Mouse (Mus musculus) limb, embryonic 11.5 days (tissue): ENCODE measurements around the gene Mpped1. TPM values are rescaled to one million over a fixed set of nuclear protein-coding genes. Genes with fewer than 3 reads are reported as not detected.

Experiments
- ATAC-seq: fragments of 200-750 bp; cut with Nextera tagmentation; 2 replicates; pipeline ENCODE4 v1.8.0; 2017; ENCODE audit warnings: low read depth; ENCODE audit not compliant: insufficient number of reproducible peaks, low FRiP score, low TSS enrichment
- DNase-seq: peaks from one replicate; pipeline ENCODE4 v3.0.0-alpha.2; 2015; ENCODE audit warnings: low spot score
- H3K27ac ChIP-seq: fragments of 300-500 bp; sonication (generic); replicated peaks from 2 replicates; pipeline ENCODE4 v1.5.1; 2014; ENCODE audit warnings: low read depth, mild to moderate bottlenecking, low read length
- H3K27me3 ChIP-seq: fragments of 300-500 bp; sonication (generic); 2 replicates; pipeline ENCODE4 v1.6.1; 2014; ENCODE audit warnings: mild to moderate bottlenecking, low read length, mixed read lengths; ENCODE audit not compliant: control insufficient read depth, insufficient read depth
- H3K36me3 ChIP-seq: fragments of 300-500 bp; sonication (generic); 2 replicates; pipeline ENCODE4 v1.6.1; 2014; ENCODE audit warnings: mild to moderate bottlenecking, low read length, moderate library complexity, mixed read lengths; ENCODE audit not compliant: control insufficient read depth, insufficient read depth
- H3K4me1 ChIP-seq: fragments of 300-500 bp; sonication (generic); 2 replicates; pipeline ENCODE4 v1.6.1; 2014; ENCODE audit warnings: low read length, mixed read lengths; ENCODE audit not compliant: control insufficient read depth, insufficient read depth
- H3K4me2 ChIP-seq: fragments of 300-500 bp; sonication (generic); 2 replicates; pipeline ENCODE4 v1.6.1; 2014; ENCODE audit warnings: low read depth, mild to moderate bottlenecking, moderate library complexity; ENCODE audit not compliant: severe bottlenecking
- H3K4me3 ChIP-seq: fragments of 300-500 bp; sonication (generic); 2 replicates; pipeline ENCODE4 v1.5.1; 2014; ENCODE audit warnings: low read depth, low read length
- H3K9ac ChIP-seq: fragments of 300-500 bp; sonication (generic); 2 replicates; pipeline ENCODE4 v1.6.1; 2014; ENCODE audit warnings: mild to moderate bottlenecking, low read length
- H3K9me3 ChIP-seq: fragments of 300-500 bp; sonication (generic); 2 replicates; pipeline ENCODE4 v1.6.1; 2016; ENCODE audit warnings: low read length; ENCODE audit not compliant: control insufficient read depth
- WGBS: fragments of 180-500 bp; shearing (Covaris S2); extraction: QIAGEN DNeasy Blood & Tissue Kit; methylation state at CpG from one replicate; pipeline ENCODE4 v1.1.7; 2014; 5-methylcytosine and 5-hydroxymethylcytosine counted together
- polyA plus RNA-seq: library from polyadenylated mRNA; unstranded; fragments of >200 nt; fragmentation: Nextera tagmentation; extraction: Ambion mirVana; gene quantifications from 2 replicates; pipeline ENCODE4 v1.2.1, GENCODE M21; 2014

The Mpped1 gene
- polyA plus RNA-seq, 1 experiment from 2014 or later: 4.3 TPM

- Histone ChIP-seq H3K9me3 (no peaks in the 10 kb centered on the region), H3K9ac (no peak overlapping the region), H3K4me2 (no peak overlapping the region), H3K27me3 (peaks cover 34% of the 10 kb centered on the region), H3K4me3 (no peak overlapping the region), H3K36me3 (no peaks in the 10 kb centered on the region), H3K27ac (no peak overlapping the region), H3K4me1 (no peaks in the 10 kb centered on the region; the same call in 1 of the 2 replicates)
- 66% methylated on average over 6 of the region's 6 CpGs for WGBS
- DNase-seq (no peak), ATAC-seq (no peak)
These were observed 1.8 kb upstream of the Mpped1 start for GRCm38 (mm10) chr15:83777476-83777875.

DNA sequence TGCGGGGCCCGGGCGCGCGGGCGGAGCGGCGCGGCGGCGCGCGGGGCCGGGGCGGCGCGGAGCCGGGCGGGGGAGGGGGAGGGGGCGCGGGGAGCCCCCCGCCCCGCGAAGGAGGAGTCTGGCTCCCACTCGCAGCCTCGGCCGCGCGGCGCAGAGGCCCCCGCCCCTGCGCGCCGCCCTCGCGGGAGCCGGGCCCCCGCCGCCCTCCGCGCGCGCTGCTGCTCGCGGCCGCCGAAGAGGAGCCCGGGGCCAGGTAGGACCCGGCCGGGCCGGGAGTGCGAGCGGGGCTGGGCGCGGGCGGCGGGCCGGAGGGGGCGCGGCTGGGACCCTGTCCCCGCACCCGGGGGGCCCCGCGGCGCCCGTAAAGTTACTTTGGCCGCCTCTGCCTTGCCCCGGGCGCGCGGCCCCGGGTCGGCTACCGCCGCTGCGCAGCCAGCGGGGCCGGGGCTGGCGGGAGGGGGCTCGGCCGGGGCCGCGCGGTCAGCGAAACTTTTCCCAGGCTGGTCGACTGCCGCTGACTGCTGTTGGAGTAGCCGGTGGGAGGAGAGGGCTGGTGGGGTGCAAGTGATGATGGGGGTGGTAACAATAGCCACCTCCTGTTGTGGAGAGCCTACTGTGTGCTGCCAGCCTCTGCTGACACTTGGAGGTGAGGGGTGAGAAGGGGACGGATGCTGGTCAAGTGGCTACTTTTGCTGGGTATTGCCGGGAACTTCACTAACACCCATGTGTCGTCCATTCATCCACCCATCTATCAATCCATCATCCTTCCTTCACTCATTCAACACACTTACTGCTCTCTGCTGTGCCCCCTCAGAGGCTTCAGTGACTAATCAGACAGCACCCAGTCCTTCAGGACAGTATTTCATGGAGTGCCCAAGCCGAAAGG is 831 bp downstream of the Mpped1 start:
- 2% methylated on average over 64 of the region's 92 CpGs for WGBS
- Histone ChIP-seq H3K4me2 (peak overlapping the region; percentile 94), H3K27me3 (peaks cover 38% of the 10 kb centered on the region), H3K9me3 (no peaks in the 10 kb centered on the region), H3K9ac (peak overlapping the region; percentile 56), H3K4me3 (peak overlapping the region; percentile 43), H3K4me1 (no peaks in the 10 kb centered on the region; the same call in 1 of the 2 replicates), H3K36me3 (no peaks in the 10 kb centered on the region), H3K27ac (no peak overlapping the region)
- ATAC-seq: 0 out of 2 replicates have a peak, but pooled peaks have one; percentile 38
- DNase-seq: peak; percentile 40

DNA sequence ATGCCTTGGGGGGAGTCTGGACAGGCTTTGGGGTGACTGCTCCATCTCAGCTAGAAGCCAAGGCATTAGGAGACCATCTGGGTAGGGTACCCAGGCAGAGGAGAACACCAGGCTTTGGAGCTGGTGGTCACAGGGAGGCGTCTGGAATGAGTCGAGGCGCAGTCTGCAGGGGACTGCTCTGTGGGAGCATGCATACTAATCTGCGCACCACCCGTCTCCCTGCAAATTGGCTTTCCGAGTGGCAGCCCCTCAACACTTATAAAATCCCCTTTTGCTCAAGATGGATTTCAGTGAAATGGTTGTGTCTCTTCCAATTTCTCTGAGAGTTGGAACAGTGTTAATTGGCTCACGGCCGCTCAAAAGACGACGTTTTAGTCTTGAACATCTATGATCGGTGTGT is 2.0 kb downstream of the Mpped1 start:
- ATAC-seq (no peak), DNase-seq (no peak)
- Histone ChIP-seq H3K4me1 (no peaks in the 10 kb centered on the region; the same call in 1 of the 2 replicates), H3K4me2 (no peak overlapping the region), H3K4me3 (no peak overlapping the region), H3K9ac (no peak overlapping the region), H3K27me3 (peaks cover 38% of the 10 kb centered on the region), H3K27ac (no peak overlapping the region), H3K36me3 (no peaks in the 10 kb centered on the region), H3K9me3 (no peaks in the 10 kb centered on the region)
- 73% methylated on average over 11 of the region's 11 CpGs for whole genome bisulfite sequencing

- Histone ChIP-seq H3K36me3 (no peaks in the 10 kb centered on the region), H3K27me3 (peaks cover 38% of the 10 kb centered on the region), H3K4me3 (no peak overlapping the region), H3K4me1 (no peaks in the 10 kb centered on the region; the same call in 1 of the 2 replicates), H3K27ac (no peak overlapping the region), H3K9me3 (no peaks in the 10 kb centered on the region), H3K4me2 (no peak overlapping the region), H3K9ac (no peak overlapping the region)
- ATAC-seq (no peak), DNase-seq (no peak)
- WGBS: 71% methylated on average over 9 of the region's 9 CpGs
These were observed 3.0 kb downstream of the Mpped1 start for GRCm38 (mm10) chr15:83782284-83782683.

DNA sequence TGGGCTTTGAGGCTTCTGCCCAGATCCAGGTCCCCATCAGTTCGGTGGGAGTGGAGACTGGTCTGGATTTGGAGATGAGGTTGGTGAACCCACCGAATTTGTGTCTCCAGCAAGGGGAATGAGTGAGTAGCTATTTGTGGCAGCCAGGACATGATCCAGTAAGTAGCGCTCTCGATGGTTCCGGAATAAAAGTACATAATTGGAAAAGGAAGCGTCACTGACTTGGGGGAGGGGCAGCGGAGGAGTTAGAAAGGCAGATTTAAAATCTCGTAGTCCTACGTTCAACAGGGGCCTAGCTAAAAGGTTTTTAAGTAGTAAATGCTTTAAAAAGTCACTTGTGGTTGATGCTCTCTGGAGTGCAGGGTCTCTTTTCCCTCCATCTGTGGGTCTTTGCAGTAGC is 5.5 kb downstream of the Mpped1 start:
- ATAC-seq (no peak), DNase-seq (no peak)
- H3K9me3 ChIP-seq: no peaks in the 10 kb centered on the region
- H3K27me3 ChIP-seq: peaks cover 18% of the 10 kb centered on the region; the same call in 1 of the 2 replicates
- no peak overlapping the region for H3K4me2 ChIP-seq
- H3K9ac ChIP-seq: no peak overlapping the region
- H3K27ac ChIP-seq: no peak overlapping the region
- no peaks in the 10 kb centered on the region; the same call in 1 of the 2 replicates for H3K4me1 ChIP-seq
- WGBS: 72% methylated on average over 9 of the region's 9 CpGs
- no peaks in the 10 kb centered on the region for H3K36me3 ChIP-seq
- no peak overlapping the region for H3K4me3 ChIP-seq

DNA sequence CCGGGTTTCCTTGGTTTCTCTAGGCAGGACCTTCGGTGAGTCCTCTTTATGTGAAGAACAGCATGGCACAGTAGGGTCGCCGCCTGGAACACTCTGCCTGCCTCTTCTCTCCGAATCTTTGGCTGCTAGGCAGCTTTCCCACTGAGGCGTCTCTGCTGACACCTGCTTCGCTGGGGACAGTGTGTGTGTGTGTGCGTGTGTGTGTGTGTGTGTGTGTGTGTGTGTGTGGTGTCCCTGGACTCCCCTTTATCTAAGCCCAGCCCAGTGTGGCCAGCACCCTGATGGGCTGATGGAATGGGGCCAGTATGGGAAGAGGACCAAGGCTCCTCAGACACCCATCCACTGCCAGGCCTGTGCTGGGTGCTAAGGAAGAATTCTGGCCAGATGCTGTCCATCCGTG is 9.8 kb downstream of the Mpped1 start:
- H3K4me1 ChIP-seq: 0 out of 2 replicates have a peak, but pooled peaks cover 5% of the 10 kb centered on the region
- no peak for DNase-seq
- H3K4me2 ChIP-seq: no peak overlapping the region
- no peak overlapping the region for H3K9ac ChIP-seq
- no peaks in the 10 kb centered on the region for H3K9me3 ChIP-seq
- WGBS: 75% methylated on average over 9 of the region's 9 CpGs
- H3K36me3 ChIP-seq: no peaks in the 10 kb centered on the region
- no peak overlapping the region for H3K4me3 ChIP-seq
- H3K27ac ChIP-seq: no peak overlapping the region
- no peak for ATAC-seq
- H3K27me3 ChIP-seq: no peaks in the 10 kb centered on the region

DNA sequence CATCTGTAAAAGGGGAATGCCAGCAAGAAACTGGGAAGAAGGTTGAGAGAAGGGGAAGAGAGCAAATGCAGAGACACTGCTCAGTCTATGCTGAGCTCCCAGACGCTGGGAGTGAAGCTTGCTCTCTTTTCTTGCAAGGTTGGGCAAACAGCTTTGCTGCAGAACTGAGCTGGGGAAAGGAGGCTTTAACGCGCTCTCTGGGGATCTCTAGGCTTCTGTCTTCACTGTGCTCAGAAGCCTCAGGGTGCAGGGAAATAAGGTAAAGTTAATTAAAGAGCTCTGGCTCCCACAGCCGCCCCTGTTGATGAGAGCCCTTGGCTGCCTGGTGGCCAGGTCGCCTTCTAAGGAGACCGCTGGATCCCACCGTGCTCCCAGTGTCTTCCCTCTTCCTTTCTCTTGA is 17.7 kb downstream of the Mpped1 start:
- no peak overlapping the region for H3K4me2 ChIP-seq
- no peak for ATAC-seq
- DNase-seq: no peak
- H3K4me1 ChIP-seq: no peaks in the 10 kb centered on the region
- WGBS: 55% methylated on average over 7 of the region's 7 CpGs
- no peak overlapping the region for H3K9ac ChIP-seq
- no peaks in the 10 kb centered on the region for H3K9me3 ChIP-seq
- H3K36me3 ChIP-seq: no peaks in the 10 kb centered on the region
- no peak overlapping the region for H3K27ac ChIP-seq
- 0 out of 2 replicates have a peak, but pooled peaks cover 2% of the 10 kb centered on the region for H3K27me3 ChIP-seq
- no peak overlapping the region for H3K4me3 ChIP-seq

GRCm38 (mm10) chr15:83798964-83799363 is 19.7 kb downstream of the Mpped1 start:
- Histone ChIP-seq H3K27me3 (0 out of 2 replicates have a peak, but pooled peaks cover 2% of the 10 kb centered on the region), H3K36me3 (no peaks in the 10 kb centered on the region), H3K4me2 (no peak overlapping the region), H3K4me3 (no peak overlapping the region), H3K27ac (no peak overlapping the region), H3K4me1 (peaks cover under 1% of the 10 kb centered on the region; the same call in 1 of the 2 replicates), H3K9ac (no peak overlapping the region), H3K9me3 (no peaks in the 10 kb centered on the region)
- ATAC-seq (no peak), DNase-seq (no peak)
- WGBS: 86% methylated on average over 11 of the region's 11 CpGs
